Mouse (Mus musculus): ENCODE results near the gene Itih4.

The Itih4 gene

DNA sequence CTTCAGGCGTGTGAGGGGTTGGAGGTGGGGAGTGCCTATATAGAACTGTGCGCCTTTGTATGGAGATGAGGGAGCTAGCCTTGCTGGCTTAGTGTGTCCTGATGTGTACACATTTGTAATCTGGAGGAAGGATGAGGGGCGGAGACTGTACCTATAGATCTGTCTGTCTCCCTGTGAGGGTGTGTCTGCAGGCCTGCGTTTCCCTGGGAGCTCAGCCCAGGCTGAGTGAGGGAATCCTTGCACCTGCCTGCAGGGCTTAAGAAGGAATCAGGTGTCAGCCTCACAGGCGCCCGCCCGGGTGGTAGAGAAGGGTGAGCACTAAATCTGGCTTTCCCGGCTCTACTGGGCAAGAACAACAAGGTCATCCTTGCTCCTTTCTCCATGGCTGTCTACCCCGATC, 6.5 kb upstream of the Itih4 start:
- no peak for DNase-seq

DNA sequence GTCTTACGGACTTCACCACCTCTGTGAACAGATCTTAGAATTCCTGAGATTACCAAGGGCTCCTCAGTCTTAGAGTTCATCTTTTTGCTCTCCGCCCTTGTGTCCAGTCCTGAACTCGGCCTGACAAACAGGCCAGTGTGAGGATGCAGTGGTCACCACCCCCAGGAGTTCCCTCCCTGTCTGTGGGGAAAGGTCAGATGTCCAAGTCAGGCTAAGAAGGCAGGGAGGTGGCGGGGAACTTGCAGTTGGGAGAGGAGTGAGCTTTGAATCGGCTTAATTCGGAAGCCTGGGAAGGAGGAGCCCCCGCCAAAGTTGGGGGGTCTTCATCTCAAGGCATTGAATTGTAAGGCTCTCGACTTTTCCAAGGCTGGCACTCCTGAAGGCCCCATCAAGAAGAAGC, 6.0 kb upstream of the Itih4 start:
- DNase-seq = no peak

DNA sequence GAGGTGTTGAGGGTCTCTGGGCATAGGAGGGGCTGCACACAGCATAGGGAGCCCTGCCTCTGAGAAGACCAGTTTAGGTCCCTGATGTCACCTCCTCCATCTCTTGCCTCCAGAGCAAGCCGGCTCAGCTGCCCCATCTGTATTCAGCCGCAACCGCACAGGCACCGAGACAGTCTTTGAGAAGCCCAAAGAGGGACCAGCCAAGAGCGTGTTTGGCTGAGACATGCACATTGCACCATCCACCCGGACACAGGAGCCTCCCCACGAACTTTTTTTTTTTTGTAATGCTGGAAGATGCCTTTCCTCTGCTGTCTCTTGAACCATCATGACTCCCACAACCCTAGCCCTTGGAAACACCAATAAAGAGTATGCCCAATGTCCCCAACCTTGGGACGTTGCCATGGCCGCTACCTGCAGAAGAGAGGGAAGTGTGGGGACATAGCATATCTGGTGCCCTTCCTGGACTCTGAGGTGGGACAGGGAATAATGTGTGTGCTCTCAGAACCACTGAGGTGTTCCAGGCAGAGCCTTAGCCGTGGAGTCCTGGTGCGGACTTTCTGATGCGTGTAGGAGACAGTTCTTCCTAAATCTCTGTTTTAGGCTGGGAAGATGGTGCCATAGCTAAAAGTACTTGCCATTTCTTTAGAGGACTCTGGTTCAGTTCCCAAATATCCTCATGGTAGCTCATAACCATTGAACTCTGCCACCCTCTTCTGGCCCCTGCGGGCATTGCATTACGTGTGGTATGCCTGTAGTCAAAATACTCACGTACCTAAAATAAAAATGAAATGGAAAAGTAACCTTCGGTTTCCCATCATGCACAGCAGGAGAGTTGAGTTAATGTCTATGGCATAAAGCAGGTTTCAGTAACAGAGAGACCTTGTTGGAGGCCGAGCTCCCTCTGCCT, 5.2 kb upstream of the Itih4 start:
- peak; percentile 74 for DNase-seq

DNA sequence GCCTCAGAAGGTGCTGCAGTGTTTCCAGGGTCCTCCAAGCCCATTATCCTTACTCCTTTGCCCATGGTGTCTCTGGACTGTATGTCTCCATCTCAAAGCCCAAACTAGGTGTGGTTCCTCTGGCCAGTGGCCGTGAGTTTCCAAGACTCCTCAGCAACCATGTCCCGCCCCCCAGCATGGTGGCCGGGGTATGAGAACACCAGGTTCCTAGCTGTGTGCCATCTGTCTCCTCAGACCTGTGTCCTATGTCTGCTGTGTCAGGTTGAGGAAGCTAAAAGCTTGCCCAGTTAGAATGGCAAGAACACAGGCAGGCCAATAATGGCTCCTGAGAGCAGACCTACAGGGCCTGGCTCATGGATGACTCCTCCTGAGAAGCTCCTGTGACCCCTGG, 4.6 kb upstream of the Itih4 start:
- peak; percentile 47 to 54 for DNase-seq

DNA sequence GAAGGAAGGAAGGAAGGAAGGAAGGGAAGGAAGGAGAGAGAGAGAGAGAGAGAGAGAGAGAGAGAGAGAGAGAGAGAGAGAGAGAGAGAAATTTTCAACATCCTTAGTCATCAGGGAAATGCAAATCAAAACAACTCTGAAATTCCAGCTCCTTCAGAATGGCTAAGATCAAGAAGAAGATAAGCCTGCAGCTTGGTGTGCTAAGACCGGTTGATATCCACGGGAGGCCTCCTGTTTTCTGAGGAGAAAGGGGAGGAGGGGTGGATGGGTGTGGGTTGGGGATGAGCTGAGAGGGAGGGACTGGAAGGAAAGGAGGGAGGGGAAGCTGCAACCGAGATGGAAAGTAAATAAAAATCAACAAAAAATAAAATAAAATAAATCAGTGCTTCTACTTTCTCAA, 978 bp upstream of the Itih4 start:
- DNase-seq = no peak

DNA sequence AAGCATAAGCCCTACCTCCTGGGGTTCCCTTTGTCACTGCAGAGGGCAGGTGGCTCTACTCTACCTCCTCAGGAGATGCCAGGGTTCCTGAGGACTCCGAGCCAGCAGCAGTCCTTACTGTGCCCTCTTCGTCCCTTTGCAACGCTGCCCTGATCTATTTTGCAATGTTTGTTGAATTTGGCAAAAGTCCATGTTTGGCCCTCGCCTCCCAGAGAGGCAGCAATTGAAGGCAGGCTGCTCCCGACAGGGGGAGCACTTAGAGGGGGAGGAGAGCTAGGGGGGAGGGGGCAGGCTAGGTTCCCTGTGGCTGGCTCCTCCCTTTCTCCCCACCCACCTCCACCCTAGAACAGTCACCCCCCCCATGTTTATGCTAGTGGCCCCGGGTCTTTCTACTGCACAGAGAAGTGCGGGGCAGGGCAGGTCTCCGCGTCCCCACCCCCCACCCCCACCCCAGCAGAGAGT, 2.0 kb downstream of the Itih4 start:
- DNase-seq = peak; percentile 35 to 47

DNA sequence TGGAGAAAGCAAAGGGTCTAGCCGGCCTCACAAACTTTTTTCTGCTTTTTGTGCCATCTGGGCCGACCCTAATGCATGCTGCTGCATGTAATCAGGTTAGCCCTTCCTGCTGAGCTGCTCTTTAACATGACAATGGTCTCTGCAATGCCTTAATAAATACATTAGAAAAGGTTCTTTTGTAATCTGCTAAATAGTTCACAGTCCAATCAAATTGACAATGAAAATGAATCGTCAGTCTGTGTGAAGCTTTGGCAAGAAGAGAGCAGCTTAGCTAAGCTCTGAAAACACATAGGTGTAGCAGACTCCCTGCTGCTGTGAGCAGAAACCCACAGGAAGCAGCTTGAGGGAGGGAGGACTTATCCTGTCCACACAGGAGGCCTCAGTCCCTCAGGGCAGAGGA, 13.7 kb downstream of the Itih4 start:
- DNase-seq = no peak

DNA sequence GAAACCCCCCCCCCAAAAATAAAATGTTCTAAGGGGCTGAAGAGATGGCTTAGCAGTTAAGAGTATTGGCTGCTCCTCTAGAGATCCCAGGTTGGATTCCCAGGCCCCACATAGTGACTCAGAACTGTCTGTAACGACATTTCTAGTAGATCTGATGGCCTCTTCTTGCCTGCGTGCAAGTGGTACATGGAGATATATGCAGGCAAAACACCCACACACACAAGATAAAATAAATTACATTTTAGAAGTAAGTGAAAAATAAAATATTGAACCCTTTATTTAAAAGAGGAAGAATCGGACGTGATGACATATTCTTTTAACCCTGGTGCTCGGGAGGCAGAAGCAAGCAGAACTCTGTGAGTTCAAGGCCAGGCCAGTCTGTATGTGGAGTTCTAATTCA, 16.4 kb downstream of the Itih4 start:
- no peak for DNase-seq

DNA sequence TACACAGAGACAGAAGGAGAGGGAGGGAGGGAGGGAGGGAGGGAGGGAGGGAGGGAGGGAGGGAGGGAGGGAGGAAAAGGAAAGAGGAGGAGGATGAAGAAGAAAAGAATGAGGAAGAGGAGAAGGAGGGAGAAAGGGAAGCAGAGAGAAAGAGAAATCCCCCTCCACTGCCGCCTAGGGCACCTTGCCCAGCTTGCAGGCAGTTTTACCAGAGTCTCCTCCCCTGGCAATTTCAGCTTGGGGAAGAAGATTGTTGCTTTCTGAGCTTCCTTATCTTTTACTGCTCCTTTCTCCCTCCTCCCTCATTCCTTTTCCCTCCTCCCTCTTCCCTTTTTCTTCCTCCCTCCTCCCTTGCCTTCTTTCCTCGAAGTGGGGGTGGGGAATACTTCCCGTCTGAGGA, 16.8 kb downstream of the Itih4 start:
- DNase-seq = no peak

DNA sequence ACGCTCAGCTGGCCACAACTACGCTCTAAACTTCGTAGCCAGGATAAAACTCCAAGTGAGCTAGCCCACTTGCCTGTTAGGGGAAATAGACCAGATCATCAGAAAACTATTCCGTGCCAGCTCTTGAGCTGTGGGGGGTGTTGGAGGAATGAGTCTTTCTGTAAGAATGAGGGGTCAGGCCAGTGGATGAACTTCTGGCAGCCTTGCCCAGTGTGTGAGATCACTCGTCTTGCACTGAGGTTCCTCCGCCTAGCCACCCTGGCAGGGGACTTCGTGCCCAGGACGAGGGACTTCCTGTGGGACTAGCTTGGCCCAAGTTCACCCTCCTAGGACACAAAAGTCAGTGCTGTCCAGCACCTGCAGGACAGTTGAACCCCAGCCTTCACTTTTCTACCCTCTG, 18.0 kb downstream of the Itih4 start:
- DNase-seq = no peak

DNA sequence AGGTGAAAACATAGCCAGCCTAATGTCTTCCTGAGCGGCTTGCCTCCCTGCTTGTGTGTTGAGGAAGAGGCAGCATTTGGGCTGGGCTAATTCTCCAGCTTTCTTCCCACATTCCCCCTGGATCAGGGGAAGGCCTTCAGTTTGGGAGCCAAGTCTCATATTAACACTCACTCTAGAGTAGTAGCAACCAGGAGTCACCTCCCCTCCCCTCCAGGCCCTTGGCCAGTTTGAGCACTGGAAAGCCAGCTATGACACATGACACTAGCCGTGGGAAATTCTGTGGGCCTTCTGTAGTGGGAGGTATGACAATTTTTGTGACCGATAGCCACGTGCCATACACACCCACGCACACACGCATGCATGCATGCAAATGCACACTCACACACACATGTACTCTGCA, 19.7 kb downstream of the Itih4 start:
- no peak for DNase-seq

DNA sequence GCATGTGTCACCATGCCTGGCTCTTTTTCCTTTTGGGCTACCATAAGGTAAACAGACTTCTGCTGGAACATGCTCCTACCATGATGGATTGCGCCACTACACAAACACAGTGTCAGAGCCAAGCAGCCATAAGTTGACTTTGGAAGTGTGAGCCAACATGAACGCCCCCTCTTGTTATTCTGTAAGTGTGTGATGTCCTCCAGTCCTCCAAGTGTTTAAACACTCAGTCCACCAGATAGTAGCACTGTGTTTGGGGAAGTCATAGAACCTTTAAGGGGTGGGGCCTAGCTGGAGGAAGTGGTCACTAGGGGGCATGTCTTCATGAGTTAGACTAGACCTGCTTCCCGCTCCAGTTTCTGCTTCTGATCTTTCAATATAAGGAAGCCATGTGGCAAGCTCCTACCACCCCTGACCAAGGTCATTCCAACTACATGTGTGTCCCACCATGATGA, 21.6 kb downstream of the Itih4 start:
- no peak for DNase-seq

DNA sequence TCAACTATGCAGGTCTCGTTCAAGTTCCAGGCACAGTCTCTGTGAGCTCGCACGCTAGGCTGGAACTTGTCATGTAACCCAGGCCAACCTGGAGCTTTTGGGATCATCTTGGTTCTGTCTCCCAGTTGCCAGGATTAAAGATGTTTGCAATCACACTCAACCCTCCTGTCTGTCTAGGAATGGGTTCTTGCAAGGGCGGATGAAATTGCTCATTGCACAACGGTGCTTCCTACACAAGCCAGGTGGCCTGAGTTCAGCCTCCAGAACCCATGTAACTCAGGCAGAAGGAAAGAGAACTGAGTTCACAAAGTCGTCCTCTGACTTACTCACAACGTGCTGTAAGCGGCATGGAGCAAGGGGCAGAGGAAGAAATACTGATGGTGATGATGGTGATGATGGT, 24.9 kb downstream of the Itih4 start:
- DNase-seq = no peak

DNA sequence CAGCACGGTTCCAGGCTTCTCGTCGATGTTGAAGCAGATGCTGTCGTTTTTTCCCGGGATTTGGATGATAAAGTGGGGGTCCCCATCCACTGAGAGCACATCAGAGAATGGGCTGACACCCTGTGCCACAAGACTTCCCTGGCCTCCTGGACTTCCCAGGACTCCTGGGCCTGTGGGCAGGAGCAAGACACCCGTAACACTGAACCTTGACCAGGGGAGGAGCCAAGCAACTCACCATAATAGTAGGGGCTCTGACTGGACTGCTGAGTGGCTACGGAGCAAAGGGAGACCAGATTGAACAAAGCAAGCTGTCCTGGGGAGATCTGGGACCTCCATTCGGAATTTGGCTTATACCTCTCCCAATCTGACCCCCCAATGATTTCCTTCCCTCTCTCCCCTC, 26.4 kb downstream of the Itih4 start:
- no peak for DNase-seq

DNA sequence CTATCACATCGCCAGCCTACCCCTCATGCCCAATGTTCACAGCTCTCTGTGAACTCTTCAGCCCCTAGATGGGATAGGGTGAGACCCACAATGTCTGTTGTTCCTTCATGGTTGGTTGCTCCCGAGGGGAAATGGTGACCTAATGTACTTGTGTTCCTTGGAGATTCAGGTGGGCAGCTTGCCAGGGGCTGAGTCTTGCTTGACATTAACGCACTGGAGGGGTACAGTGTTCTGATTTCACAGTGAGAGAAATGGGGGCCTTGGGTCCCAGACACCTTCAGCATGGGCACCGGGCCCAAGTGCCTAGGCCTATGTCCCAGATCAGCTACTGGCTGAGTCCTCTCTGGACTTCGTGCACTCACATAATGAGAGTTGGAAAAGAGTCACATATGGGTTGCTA, 27.1 kb downstream of the Itih4 start:
- no peak for DNase-seq

DNA sequence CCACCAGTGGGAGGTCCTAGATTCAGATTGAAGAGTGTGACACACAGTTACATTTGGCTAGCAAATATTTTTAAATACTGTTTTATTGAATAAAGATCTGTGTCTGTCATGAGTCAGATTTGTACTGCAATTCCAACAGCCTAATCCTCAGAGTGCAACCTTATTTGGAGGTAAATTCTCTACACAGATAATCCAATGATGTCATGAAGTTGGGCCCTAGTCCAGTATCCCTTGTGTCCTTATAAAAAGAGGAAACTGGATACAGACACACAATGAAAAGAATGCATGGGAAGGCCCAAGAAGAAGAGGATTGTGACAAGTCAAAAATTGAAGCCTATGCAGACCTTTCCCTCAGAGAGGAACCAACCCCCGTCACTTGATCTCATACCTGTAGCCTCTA, 30.2 kb downstream of the Itih4 start:
- no peak for DNase-seq

DNA sequence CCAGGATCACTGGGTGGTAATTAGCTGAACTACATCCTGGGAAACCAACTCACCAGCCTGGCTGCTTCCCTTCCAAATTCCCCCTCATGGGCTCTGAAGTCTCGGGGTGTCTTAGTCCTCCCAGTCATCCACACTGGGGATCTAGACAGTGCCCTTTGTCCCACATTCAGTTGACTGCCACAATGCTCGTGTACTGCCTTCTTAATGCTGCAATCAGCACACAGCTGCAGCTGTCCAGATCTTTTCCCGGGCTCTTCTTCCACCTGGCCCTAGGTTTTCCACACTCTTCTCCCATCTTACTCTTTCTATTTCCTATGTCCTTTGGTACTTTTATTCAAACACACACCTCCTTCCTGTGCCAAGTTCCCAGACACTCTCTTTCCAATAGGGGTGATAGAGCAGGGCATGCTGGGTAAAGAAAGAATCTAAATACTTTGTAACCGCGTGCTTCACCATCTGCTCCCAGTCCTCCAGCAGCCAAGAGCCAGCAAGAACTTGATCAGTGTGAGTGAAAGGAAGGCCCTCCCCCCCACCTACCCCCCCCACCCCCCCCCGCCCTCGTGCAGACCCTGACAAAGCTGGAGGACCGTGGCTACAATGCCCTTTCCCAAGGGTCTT, 35.9 kb downstream of the Itih4 start:
- no peak for DNase-seq

DNA sequence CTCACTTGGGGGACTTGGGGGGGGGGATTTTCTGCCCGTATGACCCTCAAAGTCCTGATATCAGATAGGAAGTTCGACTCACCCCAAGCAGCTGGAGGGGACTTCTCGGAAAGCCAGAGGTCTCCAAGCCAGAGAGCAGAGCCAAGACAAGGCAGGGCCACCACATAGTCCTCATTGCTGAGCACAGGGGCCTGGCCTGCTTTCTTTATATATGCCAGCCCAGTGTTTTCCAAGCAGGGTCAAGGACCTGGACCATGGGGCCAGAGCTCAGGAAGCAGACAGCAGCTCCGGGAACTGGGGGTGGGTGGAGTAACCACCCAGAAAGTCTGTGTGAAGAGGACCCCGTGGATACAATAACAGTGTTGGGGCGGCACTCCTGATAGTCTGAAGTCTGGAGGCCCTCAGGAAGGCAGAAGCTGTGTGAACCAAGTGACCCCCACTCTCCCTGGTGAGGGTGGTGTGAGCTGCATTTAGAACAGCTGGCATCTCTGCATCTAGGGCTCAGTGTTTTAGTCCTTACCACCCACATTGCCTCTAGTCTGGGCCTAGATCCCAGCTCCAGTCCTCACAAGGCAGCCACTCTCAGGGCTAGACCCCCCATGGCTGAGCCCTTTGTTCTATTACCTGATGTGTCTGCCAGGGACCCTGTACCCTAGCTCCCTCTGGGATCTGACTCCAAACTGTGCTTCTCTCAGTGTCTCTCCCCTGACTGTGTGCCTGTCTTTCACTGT, 37.3 kb downstream of the Itih4 start, which contains the start of gene Itih3:
Gene Itih3 (minus strand): TSS at position 386 of the 731 bp plus-strand sequence.
- DNase-seq = peak; percentile 11 to 30

DNA sequence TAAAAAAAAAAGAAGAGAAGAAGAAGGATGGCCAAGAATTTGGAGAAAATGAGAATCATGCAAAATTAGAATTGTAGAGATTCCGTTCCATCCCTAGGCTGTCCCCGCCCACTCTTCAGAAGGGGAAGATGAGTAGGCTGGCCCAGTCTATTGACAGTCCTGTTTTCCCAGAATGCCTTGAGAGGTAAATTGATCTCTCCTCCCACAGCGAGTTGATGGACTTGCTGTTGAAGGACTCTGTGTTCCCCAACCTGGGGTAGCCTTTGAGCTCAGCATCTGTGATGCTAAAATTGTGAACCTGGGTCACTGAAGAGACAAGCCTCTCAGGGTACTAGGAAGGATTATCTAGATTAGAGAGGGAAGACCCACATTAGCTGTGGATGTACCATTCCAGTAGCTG, 39.2 kb downstream of the Itih4 start:
- no peak for DNase-seq

DNA sequence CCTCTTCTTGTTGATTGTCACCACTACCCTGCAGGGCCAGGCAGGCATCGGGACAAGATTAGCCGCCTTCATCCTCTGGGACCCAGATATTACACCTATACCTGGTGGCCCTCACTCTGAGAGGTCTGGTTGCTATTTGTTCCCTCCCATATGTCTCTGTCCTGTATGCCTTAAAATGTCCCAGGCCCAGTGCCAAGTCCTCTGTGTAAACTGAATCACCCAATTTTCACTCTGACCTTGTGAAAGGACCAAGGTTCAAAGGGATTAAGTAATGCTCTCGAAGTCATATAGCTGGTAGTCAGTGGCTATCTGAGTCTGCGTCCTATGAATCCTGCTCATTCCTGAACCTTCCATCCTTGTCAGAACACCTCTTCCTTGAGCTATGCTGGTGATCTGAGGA, 44.1 kb downstream of the Itih4 start:
- DNase-seq = no peak

DNA sequence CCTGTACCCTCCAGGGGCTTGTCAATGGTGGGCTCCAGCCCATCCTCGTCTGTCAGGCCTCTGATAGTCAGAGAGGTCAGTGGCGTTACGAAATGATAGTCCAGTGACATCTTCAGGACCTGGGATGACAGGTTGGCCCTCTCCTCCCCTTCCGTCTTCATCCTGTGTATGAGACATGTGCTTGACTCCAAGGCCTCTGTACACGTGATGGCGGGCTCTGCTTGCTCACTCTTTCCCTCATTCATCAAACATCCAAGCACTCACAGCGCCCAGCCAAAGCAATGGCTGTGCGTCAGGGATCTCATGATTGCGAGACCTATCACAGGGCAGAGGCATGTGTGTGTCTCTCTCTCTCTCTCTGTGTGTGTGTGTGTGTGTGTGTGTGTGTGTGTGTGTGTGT, 47.1 kb downstream of the Itih4 start:
- no peak for DNase-seq

DNA sequence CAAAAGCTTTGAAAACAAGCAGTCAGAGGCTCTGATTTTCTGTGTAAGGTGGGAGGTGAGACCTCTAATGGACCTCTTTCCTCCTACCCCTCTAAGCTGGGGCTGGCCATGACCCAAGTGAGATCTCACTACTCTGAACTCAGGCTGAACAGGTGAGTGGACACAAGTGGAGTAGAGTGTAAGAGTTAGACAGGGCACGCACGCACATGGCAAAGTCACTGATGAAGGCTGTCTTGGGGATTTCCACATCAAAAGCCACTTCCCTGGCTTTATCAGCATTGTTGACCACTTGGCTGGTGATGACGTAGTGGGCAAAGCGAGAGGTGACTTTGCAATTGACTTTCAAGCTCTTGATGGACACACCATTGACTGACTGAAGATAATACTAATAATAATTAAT, 56.0 kb downstream of the Itih4 start:
- no peak for DNase-seq

DNA sequence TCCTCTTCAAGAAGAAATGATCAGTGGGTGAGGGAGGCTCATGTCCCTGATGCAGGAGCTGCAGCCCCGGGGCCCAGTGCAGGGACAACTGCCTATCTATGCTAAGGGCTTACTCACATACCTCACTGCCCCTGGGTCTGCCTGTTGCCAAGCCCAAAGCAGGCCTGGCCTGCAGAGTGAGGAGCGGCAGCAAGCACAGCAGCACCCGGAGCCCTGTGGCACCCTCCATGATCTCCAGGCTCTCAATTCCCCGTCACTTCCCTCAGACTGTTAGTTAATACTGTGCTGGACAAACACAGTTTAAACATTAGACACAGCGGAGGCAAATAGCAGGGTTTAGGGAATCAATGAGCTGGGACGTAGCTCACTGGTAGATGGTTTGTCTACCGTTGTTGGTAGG, 56.8 kb downstream of the Itih4 start, which contains the start of gene Itih1:
Gene Itih1 (minus strand): TSS at position 252 of the 400 bp plus-strand sequence.
- DNase-seq = no peak
